Mouse (Mus musculus): ENCODE results near the gene Lrrc7. TPM values are rescaled to one million over a fixed set of nuclear protein-coding genes. Genes with fewer than 3 reads are reported as not detected.

Lrrc7 gene
- total RNA-seq, 2 experiments from 2014 or later = not detected

GRCm38 (mm10) chr3:158365801-158366200 lies 196.2 kb downstream of the Lrrc7 start:
- no peak for DNase-seq

DNA sequence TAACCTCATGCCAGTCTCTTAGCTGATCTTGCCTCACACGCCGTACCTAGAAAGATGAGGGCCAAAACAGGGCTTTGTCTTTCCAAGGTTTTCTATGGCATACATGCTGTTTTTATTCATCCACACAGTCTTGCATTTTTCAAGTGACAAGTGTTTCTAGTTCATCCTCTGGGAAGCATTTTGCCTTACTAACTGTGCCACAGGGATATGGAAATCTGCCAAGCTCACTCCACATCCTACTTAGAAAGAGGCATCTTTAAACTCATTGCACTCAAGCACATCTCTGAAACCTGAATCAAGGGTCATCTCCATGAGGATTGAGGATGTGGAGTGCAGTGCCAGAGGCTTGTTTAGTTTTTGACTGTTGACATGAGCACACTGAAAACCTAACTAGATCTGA lies 199.9 kb downstream of the Lrrc7 start:
- DNase-seq = no peak

DNA sequence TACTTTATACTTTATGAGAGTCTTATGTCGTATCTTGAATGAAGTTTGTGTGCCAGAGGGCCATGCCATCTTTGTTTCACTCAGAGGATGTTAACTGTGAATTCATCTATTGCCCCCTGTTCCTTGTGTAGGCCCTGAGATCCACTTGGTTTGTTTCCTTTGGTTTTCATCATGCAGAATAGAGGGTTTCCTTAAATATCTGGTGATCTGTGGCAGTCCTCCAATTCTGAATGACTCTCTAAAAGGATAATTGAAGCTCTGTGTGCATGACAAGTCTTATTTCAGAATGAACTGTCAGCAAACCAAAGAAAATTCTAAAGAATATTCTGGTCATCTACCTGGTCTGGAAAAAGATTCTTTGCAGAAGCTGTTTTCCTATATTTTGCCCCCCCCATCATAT lies 205.3 kb downstream of the Lrrc7 start:
- no peak for DNase-seq

DNA sequence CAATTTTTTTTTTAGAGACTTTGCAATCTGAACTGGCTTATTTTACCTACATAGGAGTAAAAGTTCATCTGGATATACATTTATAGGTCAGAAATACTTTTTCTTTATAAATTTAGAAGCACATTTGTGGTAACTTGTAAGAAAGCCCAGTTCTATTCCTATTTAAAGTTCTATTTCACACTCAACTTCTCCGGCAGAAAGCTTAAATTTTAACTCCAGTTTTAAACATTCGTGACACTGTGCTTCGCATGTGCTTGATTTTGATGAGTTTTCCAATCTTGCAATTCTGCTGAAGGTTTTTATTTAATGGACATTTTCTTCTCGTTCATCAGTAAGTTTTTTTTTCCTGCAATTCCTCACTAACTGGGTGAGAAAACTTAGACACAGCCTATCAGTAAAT lies 205.8 kb downstream of the Lrrc7 start:
- DNase-seq = no peak

DNA sequence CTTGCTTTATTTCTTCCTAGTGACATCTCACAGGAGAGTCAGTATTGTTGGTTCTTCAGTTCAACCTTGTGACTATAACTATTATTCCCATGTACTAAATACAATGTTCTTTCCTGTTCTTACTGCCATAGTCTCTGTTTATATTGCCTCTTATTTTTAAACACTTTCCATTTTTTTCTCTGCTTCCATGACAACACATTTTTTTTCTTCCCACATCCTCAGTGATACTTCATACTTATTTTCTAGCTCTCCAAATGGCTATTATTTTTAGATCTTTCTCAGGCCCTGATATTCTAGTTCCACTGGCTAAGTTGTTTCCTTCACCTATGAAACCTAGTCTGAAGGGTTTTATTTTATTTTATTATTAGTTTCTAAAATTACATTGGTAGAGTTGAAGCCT lies 221.2 kb downstream of the Lrrc7 start:
- DNase-seq = no peak

DNA sequence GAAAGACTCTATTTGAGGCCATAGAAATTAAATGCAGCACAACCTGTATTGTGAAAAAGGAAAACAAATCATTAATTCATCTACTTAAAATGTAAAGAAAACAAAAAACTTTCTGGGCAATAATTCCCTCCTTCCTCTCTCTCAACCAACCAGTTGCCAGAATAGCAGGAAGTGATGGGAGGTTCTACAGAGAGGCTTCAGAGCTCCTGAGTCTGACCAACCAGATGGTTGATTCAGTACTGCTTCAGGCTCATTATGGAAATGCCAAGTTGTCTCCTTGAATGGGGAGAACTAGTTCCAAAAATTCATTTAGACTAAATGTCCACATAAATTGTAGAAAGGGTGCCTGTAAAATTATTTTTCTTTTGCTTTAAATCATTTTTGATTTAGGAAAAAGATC lies 231.9 kb downstream of the Lrrc7 start:
- no peak for DNase-seq

DNA sequence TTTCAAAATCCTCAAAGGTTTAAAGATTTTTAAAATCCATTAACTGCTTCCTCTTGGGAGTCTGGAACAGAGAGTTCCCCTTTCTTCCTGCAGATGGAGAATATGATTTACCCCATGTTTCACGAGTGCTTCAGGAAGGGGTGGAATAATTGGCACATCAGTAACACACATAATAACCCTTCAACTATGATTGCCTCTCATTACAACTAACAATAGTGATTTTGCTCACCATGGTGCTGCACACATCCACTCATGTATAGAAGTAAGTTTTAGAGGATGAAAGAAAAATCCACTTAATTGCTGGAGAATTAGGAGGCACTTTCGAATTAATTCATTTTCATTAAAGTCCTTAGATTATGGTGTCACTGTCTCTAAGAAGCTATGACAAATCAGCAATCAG lies 251.6 kb downstream of the Lrrc7 start:
- no peak for DNase-seq

DNA sequence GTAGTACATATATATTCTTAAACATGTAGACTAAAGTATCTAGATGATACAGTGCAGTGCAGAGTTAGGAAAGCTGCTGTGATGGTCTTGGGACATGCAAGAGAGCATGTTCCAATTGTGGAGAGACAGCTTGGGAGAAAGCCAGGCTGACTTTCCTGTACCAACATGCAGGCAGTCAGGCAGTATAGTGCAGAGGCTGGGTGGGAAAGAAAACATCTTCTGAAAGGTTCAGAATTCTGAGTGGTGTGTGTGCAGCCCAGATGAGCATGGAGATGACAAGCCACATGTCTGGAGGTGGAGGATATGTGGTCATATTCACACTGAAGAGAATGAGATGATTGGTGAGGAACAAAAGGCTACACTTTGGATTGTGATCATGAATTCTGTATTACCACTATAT lies 254.6 kb downstream of the Lrrc7 start:
- no peak for DNase-seq

DNA sequence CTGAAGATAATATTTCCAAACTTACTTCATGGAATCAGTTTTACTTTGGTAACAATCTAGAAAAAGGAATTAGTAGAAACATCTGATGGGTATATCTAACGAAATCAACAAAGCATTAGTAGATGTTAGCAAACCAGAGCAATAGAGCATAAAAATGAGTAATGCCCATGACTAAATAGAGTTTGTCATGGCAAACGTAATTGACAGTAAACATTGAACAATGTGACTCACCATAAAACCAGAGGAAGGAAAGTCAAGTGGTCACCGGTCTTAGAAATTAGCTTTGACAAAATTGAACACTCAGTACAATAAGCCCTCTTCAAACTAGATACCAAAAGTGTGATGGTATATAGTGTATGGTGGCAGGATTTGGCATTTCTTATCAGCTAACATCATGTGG lies 263.3 kb downstream of the Lrrc7 start:
- DNase-seq = no peak

- no peak for DNase-seq
Measured at GRCm38 (mm10) chr3:158295041-158295440, 267.0 kb downstream of the Lrrc7 start.

GRCm38 (mm10) chr3:158284431-158284830 lies 277.6 kb downstream of the Lrrc7 start:
- no peak for DNase-seq

DNA sequence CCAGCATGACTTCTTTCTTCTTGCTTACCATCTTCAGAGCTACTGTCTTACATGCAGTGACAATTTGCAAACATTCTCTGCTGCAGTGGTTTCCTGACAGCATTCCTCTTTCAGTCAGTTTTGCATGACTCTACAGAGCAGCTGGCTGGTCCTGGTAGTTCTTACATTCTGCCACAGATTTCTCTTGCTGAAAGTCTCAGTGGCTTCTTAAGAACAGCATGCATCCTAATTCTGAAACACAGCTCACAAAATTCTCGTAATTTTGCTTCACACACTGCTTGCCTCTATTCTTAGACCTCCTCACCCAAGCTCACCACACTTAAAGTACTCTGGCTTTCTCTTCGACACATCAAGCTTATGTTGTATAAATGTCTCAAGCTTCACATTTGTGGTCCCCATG lies 283.4 kb downstream of the Lrrc7 start:
- DNase-seq = no peak

DNA sequence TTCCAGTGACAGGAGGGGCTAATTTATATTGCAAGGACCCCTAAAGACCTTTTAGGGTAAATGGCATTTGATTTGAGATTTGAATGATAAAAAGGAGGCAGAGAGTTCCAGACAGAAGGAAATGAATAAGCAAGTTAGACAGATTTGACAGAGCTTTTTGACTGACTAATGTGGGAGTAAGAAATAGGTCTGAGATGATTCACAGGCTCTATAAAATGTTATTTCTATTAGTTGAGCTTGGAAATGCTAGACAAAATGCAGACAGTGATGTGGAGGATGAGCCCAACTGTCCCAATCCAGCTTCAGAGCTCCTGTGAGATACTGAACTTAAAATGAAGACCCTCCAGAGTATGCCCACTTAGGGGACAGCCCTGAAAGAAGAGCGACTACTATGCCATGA lies 289.3 kb downstream of the Lrrc7 start:
- no peak for DNase-seq

DNA sequence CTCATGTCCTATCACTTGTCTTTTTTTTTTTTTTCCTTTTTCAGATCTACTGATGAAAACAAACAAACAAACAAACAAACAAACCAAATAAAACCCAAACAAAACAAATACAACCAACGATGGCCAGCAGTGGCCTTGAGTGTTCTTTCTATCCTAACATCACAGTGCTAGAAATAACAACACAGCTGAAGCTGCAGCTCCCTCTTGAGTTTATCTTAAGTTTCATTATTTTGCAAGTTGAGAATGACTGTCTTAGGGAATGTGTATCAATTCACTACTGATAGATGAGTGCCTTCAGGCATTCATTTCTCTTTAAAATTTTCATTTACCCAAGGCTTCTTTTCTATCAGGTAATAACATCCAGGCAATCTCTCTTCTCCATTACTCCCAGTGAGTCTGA lies 291.1 kb downstream of the Lrrc7 start:
- no peak for DNase-seq

DNA sequence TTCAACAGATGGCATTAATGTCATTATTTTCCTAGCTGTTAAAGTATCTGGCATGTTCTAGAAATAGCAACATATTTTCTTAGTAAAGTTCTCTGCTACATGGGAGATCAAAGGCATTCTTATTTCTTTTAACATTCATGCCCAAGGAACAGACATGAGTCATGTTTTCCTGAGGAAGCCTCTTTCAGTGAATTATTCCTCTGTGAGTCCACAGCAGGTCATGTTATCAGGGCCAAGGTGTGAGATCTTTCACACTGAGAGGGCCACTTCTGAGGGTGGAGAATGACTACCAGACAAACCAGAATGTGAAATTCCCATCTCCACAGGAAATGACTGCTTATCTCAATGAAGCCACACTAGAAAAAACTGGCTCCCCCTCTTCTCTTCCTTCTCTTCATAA lies 309.4 kb downstream of the Lrrc7 start:
- DNase-seq = no peak

DNA sequence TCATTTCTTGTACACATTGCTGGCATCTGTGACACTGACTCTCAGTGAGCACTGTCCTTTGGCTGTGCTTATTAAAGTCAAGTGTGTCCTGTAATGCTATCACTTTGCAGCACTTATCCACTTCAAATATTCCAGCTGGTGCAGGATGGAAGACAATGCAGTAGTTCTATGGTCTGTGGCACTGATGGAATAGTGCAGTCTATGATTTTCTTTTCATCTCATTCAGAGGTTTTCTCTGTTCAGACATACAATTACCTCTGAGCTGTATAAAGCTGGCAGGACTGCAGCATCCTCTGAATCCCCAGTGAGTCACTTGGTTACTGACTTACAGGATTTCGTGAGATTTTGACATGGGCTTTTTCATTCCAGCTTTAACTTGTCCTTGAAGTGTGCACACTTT lies 314.3 kb downstream of the Lrrc7 start:
- DNase-seq = no peak

- DNase-seq = no peak
Measured at GRCm38 (mm10) chr3:158210657-158211056, 351.4 kb downstream of the Lrrc7 start.

GRCm38 (mm10) chr3:158210026-158210425 lies 352.0 kb downstream of the Lrrc7 start:
- no peak for DNase-seq

DNA sequence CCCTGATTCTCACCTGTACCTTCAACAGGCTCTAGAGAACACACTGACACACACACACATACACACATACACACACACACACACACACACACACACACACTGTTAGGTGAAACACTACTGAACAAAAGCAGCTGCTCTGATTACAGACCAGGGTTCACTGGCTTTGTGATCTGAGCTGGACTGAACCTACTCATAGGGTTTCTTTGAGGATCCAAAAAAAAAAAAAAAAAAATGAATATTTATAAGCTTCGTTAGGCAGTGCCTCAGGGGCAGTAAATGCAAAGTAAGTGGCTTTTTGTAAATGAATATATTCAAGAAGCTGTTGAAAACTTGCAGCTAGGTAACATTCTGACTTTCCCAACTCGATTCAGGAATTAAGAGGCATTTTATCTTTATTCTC lies 354.2 kb downstream of the Lrrc7 start:
- no peak for DNase-seq

DNA sequence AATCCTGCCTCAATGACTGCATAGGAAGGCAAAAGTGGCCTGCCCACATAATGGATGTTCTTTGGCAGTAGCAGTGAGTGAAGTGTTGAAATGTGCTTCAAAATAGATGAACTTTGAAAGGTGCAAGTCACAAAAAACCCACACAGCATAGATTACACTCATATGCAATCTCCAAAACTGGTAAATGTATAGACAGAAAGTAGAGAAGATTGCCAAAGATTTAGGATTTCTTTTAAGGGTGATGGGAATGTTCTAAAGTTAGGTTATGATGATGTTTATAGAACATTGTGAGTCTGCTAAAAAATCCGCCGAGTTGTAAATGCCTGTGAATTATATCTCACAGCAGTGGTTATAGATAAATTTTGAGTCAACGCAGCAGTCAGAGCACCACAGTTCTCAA lies 359.2 kb downstream of the Lrrc7 start:
- DNase-seq = no peak

- DNase-seq = no peak
Measured at GRCm38 (mm10) chr3:158195426-158195825, 366.6 kb downstream of the Lrrc7 start.

- no peak for DNase-seq
Measured at GRCm38 (mm10) chr3:158193229-158193628, 368.8 kb downstream of the Lrrc7 start.

DNA sequence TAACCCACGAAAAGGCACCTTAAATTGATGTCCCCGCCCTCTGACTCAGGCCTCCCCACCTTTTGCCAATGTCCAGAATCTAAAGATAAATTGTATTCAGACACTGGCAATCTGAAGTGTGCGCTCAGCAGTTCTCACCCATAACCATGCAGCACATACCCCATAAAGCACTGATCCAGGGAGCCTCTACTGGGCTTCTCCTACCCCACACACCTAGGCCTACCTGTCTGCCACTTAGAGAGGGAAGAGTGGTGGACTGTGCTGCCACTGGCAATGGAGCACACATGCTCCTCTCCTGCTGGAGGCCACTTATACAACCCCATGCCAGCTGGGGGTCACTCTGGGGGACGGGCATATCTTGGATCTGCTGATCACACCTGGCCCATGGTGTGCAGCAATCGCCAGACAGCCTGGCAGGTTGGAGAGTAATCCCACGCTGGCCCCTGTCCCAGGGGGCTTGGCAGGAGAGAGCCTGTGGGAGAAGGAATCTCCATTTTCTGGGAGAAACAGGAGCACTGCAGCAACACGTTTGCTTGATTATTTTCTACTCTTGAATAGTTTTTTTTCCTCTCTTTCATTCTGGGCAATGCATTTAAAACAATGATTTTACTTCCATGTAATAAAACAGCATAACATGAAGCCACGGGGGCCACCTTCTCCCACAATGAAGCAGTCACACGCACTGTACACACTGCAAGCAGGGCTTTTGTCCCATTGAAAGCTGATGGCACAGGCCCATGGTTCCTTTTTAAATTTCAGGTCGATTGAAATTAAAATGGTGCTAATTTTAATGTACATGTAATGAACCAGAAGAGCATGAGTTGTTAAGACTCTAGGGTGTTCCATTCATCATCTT lies 386.9 kb downstream of the Lrrc7 start:
- no peak for DNase-seq

DNA sequence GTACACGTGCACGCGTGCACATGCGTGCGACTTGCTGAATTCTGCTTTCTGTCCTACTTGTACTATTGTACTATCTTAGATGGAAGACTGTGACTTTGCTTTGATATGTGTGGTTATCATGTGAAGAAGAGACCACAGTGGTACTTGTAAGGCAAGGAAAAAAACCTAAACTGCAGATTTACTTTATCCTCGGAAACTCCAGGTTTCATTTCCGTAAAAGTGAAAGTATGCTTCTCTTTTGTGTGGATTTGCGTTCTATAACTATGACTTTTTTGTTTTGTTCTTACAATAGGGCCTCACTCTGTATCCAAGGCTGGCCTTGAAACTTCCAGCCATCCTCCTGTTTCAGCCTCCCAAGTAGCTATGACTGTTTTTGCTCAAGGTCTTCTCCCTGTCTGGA lies 392.8 kb downstream of the Lrrc7 start:
- no peak for DNase-seq

DNA sequence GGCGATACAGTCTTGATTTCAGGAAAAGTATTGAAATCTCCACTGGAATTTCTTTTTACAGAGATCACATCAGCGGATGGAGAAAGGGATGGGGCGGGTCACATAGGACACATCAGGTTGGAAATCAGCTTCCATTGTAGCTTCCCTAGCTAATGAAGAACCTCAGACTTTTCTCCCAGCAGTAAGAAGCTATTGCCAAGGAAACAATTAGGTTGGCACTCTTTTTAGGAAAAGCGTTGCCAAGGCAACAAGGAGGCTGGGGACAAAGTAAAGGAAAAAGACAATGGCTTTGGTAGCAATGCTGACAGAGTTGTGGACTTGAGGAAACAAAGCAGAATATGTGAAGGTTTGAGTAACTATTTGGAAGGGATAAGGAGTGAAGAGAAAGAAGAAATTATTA lies 393.6 kb downstream of the Lrrc7 start:
- DNase-seq = no peak

Data from gastrocnemius, postnatal 25 days (tissue).